Mouse (Mus musculus) mouse embryonic stem cell (cell line): ENCODE data around the gene Aph1a.
"Not testable (repeated sequence)": the region's sequence is repeated elsewhere in the genome, so short reads cannot be mapped to it uniquely, and the experiment has no call there.

ENCODE experiments used
- in situ Hi-C, 2 experiments: fragments of 300-500 bp; cut with MboI; formaldehyde crosslinking; loops; 1 replicate in 1 of 2; 3 replicates in 1 of 2; pipeline ENCODE4 v1.14.3; 2019 to 2020; ENCODE audit warnings: low sequenced_read_pairs in 2 of 2, low pct_unique_long_range_greater_than_20kb in 1 of 2, mixed read lengths in 1 of 2; ENCODE audit not compliant: unreplicated experiment in 1 of 2

The Aph1a gene

DNA sequence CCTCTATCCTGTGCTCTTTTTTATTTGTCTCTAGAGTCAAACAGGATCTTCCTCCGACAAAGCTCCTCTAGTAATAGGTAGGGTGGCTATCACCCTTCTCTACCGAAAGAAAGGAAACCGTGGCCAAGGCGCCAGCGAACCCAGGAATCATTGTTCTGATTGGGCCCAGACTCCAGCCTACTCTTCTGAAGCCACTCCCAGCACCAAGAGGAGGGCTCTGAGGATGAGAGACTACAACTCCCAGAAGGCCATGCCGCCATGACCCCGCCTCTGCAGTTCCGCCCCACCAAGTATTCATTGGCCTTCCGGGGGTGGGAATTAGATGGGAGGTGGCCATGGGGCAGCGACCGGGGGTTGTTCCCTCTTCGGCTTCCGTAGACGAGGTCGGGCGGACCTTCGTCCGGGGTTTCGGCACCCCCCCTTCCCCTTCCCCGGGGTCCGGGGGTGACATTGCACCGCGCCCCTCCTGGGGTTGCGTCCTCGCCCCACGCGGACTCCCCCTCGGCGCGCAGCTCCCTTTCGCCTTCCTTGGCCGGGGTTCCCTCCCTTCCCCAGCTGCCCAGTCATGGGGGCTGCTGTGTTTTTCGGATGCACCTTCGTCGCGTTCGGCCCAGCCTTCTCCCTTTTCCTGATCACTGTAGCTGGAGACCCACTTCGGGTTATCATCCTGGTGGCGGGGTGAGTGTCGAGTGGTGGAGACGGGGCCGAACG lies at the start of gene Aph1a:
Gene Aph1a (plus strand): TSS at position 364 of the 711 bp plus-strand sequence.
- in situ Hi-C loops = not testable (repeated sequence)

DNA sequence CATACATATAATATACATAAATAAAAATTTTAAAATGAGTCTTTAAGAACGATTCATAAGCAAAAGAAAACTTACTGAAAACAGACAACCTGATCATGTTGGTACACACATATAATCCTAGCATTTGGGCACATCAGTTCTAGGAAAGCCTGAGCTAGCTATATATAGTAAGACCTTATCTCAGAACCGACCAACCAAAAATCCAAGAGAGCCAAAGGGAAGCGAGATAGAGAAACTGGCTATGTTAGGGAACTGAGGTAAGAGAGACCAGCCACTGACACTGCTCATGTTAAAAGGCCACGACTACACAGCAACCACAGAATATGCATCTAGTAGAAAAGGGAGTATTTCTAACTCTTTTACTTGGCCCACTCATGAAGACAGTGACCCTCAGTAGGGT lies 43.2 kb upstream of the Aph1a start:
- in situ Hi-C loops = no loop called here

DNA sequence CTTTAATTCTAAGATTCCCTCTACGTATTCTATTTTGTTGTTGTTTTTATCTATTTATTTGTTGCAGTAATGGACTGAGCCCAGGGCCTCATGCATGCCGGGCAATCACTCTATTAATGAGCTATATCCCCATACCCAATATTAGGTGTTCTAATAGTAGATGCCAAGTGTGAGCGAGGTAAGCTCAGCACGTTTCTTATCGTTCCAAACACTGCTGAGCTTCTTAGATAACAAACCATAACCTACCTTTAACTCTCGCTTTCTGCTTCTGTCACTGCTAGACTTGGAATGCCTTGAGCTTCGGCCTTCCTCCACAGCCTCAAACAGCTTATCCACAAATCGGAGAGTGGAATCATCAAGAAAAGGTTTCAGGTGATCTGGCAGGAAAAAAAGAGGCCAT lies 42.5 kb upstream of the Aph1a start:
- in situ Hi-C loops = no loop called here

DNA sequence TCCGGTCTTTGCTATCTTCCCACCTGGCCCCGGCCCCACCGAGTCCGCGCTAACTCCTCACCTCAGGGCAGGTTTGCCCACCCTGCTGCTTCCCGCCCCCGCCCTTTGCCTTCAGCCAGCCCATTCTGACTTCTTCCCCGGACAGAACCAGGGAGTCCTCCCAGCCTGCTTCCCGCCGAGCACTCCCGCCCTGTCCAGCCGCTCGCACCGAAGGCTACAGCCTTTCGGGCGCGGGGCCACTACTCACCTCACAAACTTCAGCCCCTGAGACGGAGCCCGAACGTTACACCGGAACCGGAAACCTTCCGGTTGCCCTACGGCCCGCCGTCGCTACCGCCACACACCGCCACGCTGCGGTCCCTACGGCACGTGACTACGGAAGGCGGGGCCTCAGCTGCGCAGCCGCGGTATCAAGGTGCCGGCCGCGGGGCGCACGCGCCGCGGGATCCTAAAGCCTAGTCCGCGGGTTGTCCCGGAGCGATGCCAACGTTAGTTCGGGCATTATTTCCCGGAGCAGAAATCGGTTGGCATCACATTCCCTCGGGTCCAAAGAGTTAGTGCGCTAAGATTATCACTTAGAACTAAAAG lies 38.2 kb upstream of the Aph1a start, which contains the start of gene Prpf3:
Gene Prpf3 (minus strand): TSS at position 384 of the 588 bp plus-strand sequence.
- in situ Hi-C loops = no loop called here

DNA sequence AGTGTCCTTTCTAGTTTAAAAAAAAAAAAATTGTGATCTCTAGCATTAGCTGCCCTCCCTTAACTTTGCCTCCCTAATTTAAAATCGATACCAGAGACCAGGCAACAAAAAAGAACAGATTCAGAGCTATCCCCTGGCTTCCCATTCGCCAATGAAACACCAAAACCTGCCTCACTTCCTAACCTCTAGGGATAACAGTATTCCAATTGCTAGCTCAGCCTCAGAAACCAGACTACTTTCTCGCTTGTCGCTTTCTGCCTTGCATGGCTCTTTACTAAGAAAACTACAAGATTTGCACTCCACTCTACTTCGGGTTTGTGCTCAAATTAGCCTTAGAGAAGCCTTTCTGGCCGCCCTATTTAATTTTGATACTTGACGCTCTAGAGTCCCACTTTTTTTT lies 37.7 kb upstream of the Aph1a start:
- in situ Hi-C loops = no loop called here

DNA sequence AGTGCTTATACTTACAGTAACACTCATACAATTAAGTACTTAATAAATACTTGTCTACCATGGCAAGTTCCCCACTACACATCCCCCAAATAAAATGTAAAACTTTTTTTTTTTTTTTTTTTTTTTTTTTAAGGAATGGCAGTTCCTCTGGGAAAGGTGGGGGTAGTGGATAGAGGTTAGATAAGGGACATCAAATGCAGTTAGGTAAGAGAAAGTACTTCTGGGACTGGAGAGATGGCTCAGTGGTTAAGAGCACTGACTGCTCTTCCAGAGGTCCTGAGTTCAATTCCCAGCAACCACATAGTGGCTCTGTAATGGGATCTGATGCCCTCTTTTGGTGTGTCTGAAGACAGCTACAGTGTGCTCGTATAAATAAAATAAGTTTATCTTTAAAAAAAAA lies 36.7 kb upstream of the Aph1a start:
- in situ Hi-C loops = not testable (repeated sequence)

DNA sequence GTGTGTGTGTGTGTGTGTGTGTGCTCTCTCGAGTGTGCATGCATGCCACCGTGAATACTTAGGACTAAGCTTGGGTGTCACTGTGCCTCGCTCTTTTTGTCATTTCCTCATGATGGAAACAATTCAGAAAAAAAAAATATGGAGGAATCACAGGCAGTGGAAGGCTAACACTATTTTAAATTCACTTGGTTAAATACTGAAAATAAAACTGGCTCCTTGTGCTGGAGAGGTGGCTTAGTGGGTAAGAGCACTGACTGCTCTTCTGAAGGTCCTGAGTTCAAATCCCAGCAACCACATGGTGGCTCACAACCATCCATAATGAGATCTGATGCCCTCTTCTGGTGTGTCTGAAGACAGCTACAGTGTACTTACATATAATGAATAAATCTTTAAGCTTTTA lies 35.5 kb upstream of the Aph1a start:
- in situ Hi-C loops = not testable (repeated sequence)

DNA sequence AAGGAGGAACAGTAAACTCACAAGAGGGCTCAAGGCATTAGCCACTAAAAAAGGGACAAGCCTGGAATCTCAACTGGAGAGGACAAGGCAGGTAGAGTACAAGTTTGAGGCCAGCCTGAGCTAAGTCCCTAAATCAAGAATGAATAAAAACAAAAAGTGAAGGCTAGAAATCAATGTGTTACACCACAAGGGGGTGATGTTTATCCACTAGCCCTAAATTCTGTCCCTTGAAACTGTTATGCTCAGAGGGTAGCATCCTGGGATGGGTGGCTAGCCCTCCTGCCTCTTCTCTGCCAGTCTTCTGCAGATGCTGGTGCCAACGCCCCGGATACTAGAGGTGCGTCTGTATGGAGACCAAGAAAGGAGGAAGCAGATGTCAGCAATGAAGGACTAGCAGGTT lies 33.4 kb upstream of the Aph1a start:
- in situ Hi-C loops = no loop called here

DNA sequence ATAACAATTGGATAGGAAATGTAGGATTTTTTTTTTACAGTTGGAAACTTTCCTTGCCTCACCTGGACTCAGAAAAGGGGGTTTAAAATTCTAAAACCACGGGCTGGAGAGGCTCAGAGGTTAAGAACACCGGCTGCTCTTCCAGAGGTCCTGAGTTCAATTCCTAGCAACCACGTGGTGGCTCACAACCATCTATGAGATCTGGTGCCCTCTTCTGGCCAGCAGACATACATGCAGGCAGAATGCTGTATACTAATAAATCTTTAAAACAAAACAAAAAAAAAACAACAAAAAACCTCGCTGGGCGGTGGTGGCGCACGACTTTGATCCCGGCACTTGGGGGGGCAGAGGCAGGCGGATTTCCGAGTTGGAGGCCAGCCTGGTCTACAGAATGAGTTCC lies 32.6 kb upstream of the Aph1a start:
- in situ Hi-C loops = no loop called here

DNA sequence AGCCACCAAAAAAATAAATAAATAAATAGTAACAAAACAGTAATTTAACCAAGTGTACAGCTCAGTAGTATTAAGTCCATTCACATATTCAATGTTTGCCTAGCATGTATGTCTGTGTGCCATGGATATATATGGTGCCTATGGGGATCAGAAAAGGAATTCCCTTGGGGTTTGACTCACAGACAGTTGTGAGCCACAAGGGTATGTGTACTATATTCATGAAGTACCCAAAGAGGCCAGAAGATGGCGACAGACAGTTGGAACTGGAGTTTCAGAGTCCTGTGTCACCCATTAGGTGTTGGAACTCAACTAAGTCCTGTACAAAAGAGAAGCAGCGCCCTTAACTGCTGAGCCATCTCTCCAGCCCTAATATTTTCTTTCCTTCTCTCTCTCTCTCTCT lies 32.0 kb upstream of the Aph1a start:
- in situ Hi-C loops = no loop called here

DNA sequence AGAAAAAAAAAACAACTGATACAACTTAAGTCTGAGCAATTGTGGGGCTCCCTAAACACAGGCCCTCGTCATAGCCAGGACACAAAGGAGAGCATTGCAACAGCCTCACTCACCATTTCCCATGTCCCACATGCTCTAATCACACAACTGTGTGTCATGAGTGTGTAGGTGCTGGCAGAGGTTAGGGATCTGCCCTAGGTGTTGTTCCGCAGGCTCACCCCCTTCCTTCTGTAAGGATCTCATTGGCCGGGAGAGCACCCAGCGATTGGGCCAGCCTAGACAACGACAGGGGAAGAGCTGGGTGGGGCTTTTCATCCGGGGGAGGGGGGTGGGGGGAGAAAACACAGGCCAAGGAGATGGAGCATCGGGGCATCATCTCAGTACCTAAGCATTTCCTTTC lies 30.2 kb upstream of the Aph1a start:
- in situ Hi-C loops = no loop called here

DNA sequence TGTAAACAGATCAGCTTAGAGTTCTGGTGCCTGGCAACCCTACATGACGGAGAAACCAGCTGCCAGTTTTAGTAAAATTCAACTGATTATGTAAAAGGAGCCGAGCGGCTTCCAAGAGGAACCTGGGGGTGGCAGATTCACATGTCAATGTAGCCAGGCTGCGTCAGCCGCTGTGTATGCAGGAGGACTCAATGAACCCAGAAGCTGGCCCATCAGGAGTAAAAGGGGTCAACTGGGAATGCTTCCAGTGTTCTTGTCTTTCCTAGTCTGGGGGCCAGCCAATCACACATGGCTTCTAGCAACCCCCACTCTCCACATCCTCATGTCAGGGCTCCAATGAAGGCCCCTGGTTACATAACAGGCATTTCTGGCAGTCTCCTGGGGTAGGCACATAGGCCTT lies 28.7 kb upstream of the Aph1a start:
- in situ Hi-C loops = no loop called here

DNA sequence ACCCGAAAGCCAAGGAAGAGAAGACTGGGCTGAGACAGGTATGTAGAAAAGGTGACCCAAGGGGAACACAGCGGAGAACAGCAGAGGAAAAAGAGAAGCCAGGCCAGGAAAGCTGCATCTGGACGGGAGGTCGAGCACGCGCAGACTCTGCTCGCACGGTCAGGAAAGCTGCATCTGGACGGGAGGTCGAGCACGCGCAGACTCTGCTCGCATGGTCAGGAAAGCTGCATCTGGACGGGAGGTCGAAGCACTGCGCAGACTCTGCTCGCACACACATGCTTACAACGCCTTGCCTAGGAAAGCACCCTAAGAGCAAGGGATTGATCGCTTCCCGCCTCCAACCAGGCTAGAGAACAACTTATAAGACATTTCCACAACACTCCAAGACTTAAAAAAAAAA lies 28.2 kb upstream of the Aph1a start:
- in situ Hi-C loops = no loop called here

DNA sequence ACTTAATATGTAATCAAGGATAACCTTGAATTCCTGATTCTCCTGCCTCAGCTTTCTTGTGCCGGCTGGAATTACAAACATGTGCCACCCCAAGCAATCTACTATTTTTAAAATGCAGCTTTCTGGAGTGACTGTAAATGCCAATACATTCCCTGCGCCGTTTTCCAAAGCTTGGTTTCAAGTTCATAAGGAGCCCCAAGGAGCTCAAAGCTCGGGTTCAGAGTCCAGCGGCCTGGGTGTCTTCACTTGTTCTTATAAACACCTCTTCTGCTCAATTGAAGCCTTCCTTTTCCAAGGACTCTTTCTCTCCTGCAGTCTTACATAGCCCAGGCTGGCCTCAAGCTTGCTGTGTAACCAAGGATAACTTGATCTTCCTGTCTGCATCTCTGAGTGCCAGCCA lies 27.7 kb upstream of the Aph1a start:
- in situ Hi-C loops = no loop called here

DNA sequence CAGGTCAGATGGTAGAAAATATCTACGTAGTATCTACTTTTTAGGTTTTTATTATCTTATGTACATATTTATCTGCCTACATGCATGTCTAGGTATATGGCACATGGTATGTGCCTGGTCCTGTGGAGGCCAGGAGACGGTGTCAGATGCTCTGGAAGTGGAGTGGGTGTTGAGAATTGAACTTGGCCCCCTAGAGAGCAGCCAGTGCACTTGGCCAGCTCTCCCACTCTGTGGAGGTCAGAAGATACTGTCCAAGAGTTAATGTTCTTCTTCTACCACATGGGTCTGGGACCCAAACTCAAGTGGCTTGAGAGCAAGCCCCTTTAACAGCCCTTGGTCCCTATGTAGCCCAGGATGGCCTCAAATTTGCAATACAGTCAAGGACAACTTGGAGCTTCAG lies 26.4 kb upstream of the Aph1a start:
- in situ Hi-C loops = no loop called here

DNA sequence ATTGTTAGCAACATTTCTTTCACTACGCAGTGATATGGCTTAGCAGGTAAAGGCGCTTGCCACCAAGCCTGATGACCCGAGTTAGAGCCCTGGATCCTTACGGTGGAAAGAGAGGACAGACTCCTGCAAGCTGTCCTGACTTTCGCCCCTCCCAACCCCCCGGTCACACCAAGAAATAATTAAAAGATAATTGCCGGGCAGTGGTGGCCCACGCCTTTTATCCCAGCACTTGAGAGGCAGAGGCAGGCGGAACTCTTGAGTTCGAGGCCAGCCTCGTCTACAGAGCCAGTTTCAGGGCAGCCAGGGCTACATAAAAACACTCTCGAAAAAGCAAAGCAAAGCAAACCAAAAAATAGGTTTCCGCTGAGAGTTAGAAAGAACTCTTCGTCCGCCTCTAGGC lies 22.8 kb upstream of the Aph1a start:
- in situ Hi-C loops = no loop called here

DNA sequence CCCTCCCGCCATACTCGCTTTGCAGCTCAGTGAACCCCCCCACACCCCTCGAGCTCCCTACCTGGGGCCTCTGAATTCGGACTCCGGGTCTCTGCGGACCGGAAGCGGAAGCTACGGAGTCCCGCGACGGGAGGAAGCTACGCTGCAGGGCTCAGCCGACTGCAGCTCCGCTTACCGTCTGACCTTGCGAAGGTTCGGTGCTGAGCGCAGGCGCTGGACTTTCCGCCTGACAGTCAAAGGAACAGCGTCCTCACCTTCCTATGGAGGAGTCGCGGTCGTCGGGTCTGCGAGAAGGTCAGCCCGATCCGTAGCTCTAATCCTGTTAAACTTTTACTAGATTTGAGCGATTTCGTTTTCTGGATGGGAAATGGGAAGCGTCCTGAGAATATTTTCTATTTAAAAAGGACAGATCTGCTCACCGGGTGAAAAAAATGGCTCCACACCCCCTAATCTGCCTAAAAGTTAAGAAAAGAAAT lies 22.3 kb upstream of the Aph1a start, which contains the start of gene Mrps21:
Gene Mrps21 (minus strand): TSS at position 128 of the 476 bp plus-strand sequence.
- in situ Hi-C loops = no loop called here

DNA sequence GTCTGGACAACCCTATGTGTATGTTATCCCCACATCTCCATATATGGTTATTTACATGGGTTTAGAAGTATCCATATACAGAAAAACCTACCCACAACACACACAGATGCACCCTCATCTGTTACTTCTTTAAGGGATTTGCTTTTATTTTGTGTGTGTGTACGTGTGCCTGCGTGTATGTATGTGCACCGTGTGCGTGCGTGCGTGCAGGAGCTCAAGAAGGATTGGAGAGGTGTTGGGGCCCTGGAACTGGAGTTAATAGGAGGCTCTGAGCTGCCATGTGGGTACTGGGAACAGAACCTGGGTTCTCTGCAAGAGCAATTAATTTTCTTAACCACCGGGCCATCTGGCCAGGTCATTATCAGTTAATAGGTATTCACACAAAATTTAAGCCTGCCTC lies 21.7 kb upstream of the Aph1a start:
- in situ Hi-C loops = no loop called here

DNA sequence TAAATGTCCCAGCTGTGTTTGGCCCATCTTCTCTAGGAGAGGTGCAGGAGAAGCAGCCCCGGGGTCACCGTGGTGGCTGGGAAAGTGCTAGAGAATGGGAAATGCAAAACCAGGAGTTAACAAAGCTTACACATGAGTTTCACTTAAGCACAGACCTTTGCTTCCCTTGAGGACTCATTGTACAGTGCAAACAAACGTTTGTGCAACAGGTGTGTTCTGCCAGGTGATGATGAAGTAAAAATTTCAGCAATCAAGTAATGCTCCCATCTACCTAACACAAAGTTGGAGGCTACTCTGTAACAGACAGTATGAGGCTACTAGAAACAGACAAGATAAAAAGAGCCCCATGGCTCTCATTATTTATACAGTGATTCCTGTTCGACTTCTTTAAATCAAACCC lies 14.7 kb upstream of the Aph1a start:
- in situ Hi-C loops = no loop called here
